In genomic region chr19:44329566-44329965, GRCm38 (mm10) we compare ENCODE assay signal across 23 mouse cellular contexts. TPM values are rescaled to one million over a fixed set of nuclear protein-coding genes. Genes with fewer than 3 reads are reported as not detected.
DNase-seq lines count a peak whose midpoint lies in the region; ATAC-seq lines count a peak whose summit lies in the region.
"Had no signal": no experiment of that assay in that cellular context is flagged by ENCODE, and none has a peak within 500 bp of the region (broad histone marks: within the 10 kb centered on the region; RNA-seq: fewer than 3 reads in every experiment).

No protein-coding gene starts in this region.

- peak; percentile 28 for DNase-seq in heart, embryonic 10.5 days (ENCODE audit: low spot score)
- peak; percentile 5 for DNase-seq in kidney, adult 18-20 months
- DNase-seq in kidney, postnatal 10 days: no peak
- peak; percentile 41 for DNase-seq in kidney, adult 9 months
- no peak for DNase-seq in kidney, postnatal 4 days
- DNase-seq: adrenal gland, adult 2 months; adrenal gland, postnatal 10 days; adrenal gland, postnatal 25 days; cerebellum, adult 11 months; cerebellum, adult 18-20 months; cerebellum, adult 8-10 months; cerebellum, adult 9-11 months; cerebellum, postnatal 14 days; cerebellum, postnatal 36 days; embryo, embryonic 11 days had no signal

- H3K27me3 ChIP-seq in heart, embryonic 10.5 days (ENCODE audit: insufficient read depth, poor library complexity, severe bottlenecking): no peaks in the 10 kb centered on the region
- H3K27me3 ChIP-seq in heart, embryonic 11.5 days (ENCODE audit: control insufficient read depth, insufficient read depth, low read length): no peaks in the 10 kb centered on the region
- H3K27me3 ChIP-seq: embryonic facial prominence, embryonic 13.5 days; embryonic facial prominence, embryonic 15.5 days; forebrain, embryonic 12.5 days had no signal

- H3K4me2 ChIP-seq in heart, embryonic 11.5 days: no peak overlapping the region
- H3K4me2 ChIP-seq: embryonic facial prominence, embryonic 13.5 days; embryonic facial prominence, embryonic 15.5 days; forebrain, embryonic 12.5 days had no signal

- no peaks in the 10 kb centered on the region for H3K9me3 ChIP-seq in heart, embryonic 10.5 days
- H3K9me3 ChIP-seq in heart, embryonic 11.5 days (replicated peaks; ENCODE audit: control insufficient read depth, low read length): no peaks in the 10 kb centered on the region
- H3K9me3 ChIP-seq: embryonic facial prominence, embryonic 15.5 days had no signal

- H3K36me3 ChIP-seq in heart, embryonic 10.5 days: no peaks in the 10 kb centered on the region
- no peaks in the 10 kb centered on the region for H3K36me3 ChIP-seq in heart, embryonic 11.5 days (ENCODE audit: control insufficient read depth, insufficient read depth, low read length)
- H3K36me3 ChIP-seq: embryonic facial prominence, embryonic 13.5 days; embryonic facial prominence, embryonic 15.5 days; forebrain, embryonic 10.5 days; forebrain, embryonic 12.5 days had no signal

- H3K4me3 ChIP-seq in heart, embryonic 10.5 days: no peak overlapping the region
- H3K4me3 ChIP-seq in heart, embryonic 11.5 days (ENCODE audit: low read depth, low read length): no peak overlapping the region
- H3K4me3 ChIP-seq: embryonic facial prominence, embryonic 13.5 days; embryonic facial prominence, embryonic 15.5 days; erythroblast, embryonic 14.5 days; forebrain, embryonic 10.5 days; forebrain, embryonic 12.5 days had no signal

- no peak for ATAC-seq in heart, embryonic 11.5 days (replicated peaks; ENCODE audit: insufficient number of reproducible peaks, low FRiP score, low TSS enrichment)
- ATAC-seq: forebrain, embryonic 14.5 days had no signal

- no peak overlapping the region for H3K9ac ChIP-seq in heart, embryonic 11.5 days (ENCODE audit: low read depth, low read length)
- H3K9ac ChIP-seq: embryonic facial prominence, embryonic 13.5 days; embryonic facial prominence, embryonic 15.5 days; forebrain, embryonic 12.5 days had no signal

- WGBS in heart, embryonic 10.5 days: 91% methylated on average over 2 of the region's 2 CpGs
- 82% methylated on average over 2 of the region's 2 CpGs for WGBS in heart, embryonic 11.5 days (ENCODE audit: insufficient replicate concordance)

- H3K27ac ChIP-seq in heart, embryonic 10.5 days: no peak overlapping the region
- H3K27ac ChIP-seq in heart, embryonic 11.5 days (ENCODE audit: low read depth, low read length): no peak overlapping the region
- H3K27ac ChIP-seq: embryonic facial prominence, embryonic 13.5 days; embryonic facial prominence, embryonic 15.5 days; forebrain, embryonic 10.5 days; forebrain, embryonic 12.5 days had no signal

- H3K4me1 ChIP-seq in heart, embryonic 10.5 days: peaks cover 10% of the 10 kb centered on the region; the same call in 1 of the 2 replicates
- no peaks in the 10 kb centered on the region for H3K4me1 ChIP-seq in heart, embryonic 11.5 days (ENCODE audit: control insufficient read depth, insufficient read depth, low read length)
- H3K4me1 ChIP-seq: embryonic facial prominence, embryonic 13.5 days; forebrain, embryonic 12.5 days had no signal

RNA-seq across cellular contexts. Expression of gene Scd4, which starts 3.3 kb away (rescaled TPM):
- polyA plus RNA-seq in heart, embryonic 10.5 days (2016; fragmentation: Nextera tagmentation; extraction: Ambion mirVana): 0.06 and 0.16 TPM in 2 replicates
- 0.11 and 0.18 TPM in 2 replicates for polyA plus RNA-seq in heart, embryonic 11.5 days (2014; fragmentation: Nextera tagmentation; extraction: Ambion mirVana)
- polyA plus RNA-seq: embryonic facial prominence, embryonic 11.5 days; erythroblast, embryonic 14.5 days had no signal

RNA-seq across cellular contexts. Expression of gene Scd2, which starts 36.1 kb away (rescaled TPM):
- polyA plus RNA-seq in heart, embryonic 10.5 days (2016; fragmentation: Nextera tagmentation; extraction: Ambion mirVana): 195 and 207 TPM in 2 replicates
- polyA plus RNA-seq in heart, embryonic 11.5 days (2014; fragmentation: Nextera tagmentation; extraction: Ambion mirVana): 150 and 188 TPM in 2 replicates

Comparison
In these comparisons a context has a peak if more than half of its experiments do, and no peak if none do; other contexts are left out.
1. DNase-seq: peak in heart, embryonic 10.5 days (single experiment), kidney, adult 18-20 months (single experiment) and kidney, adult 9 months (single experiment); none in kidney, postnatal 10 days (single experiment) and kidney, postnatal 4 days (0 of 2).